Comparison of ENCODE assay signal across 28 mouse cellular contexts in genomic region chr7:96480351-96480983, GRCm38 (mm10).
DNase-seq lines count a peak whose midpoint lies in the region; ATAC-seq and TF ChIP-seq lines count a peak whose summit lies in the region.
"Had no signal": no experiment of that assay in that cellular context is flagged by ENCODE, and none has a peak within 500 bp of the region (broad histone marks: within the 10 kb centered on the region; RNA-seq: fewer than 3 reads in every experiment).

No protein-coding gene starts in this region.

- H3K36me3 ChIP-seq in hindbrain, embryonic 12.5 days = no peaks in the 10 kb centered on the region
- H3K36me3 ChIP-seq in hindbrain, embryonic 10.5 days = no peaks in the 10 kb centered on the region
- H3K36me3 ChIP-seq in neural tube, embryonic 14.5 days (ENCODE audit: control insufficient read depth, insufficient read depth, low read length) = no peaks in the 10 kb centered on the region
- no peaks in the 10 kb centered on the region for H3K36me3 ChIP-seq in hindbrain, postnatal 0 days (ENCODE audit: insufficient read depth, low read length)
- H3K36me3 ChIP-seq: embryonic facial prominence, embryonic 13.5 days; heart, embryonic 10.5 days; heart, embryonic 15.5 days; kidney, embryonic 15.5 days; liver, embryonic 12.5 days had no signal

- H3K4me2 ChIP-seq in hindbrain, embryonic 12.5 days (replicated peaks) = no peak overlapping the region
- H3K4me2 ChIP-seq in neural tube, embryonic 14.5 days (ENCODE audit: low read depth, low read length) = no peak overlapping the region
- H3K4me2 ChIP-seq in hindbrain, postnatal 0 days (ENCODE audit: low read depth, low read length) = no peak overlapping the region
- H3K4me2 ChIP-seq: embryonic facial prominence, embryonic 13.5 days; heart, embryonic 15.5 days; kidney, embryonic 15.5 days; liver, embryonic 12.5 days had no signal

- H3K9ac ChIP-seq in hindbrain, embryonic 12.5 days = no peak overlapping the region
- H3K9ac ChIP-seq in neural tube, embryonic 14.5 days (replicated peaks; ENCODE audit: low read depth, low read length) = no peak overlapping the region
- no peak overlapping the region for H3K9ac ChIP-seq in hindbrain, postnatal 0 days (replicated peaks; ENCODE audit: low read length)
- H3K9ac ChIP-seq: embryonic facial prominence, embryonic 13.5 days; heart, embryonic 15.5 days; kidney, embryonic 15.5 days; liver, embryonic 12.5 days; liver, postnatal 0 days had no signal

- no peaks in the 10 kb centered on the region for H3K27me3 ChIP-seq in hindbrain, embryonic 12.5 days
- no peaks in the 10 kb centered on the region for H3K27me3 ChIP-seq in hindbrain, embryonic 10.5 days (ENCODE audit: insufficient read depth, poor library complexity, severe bottlenecking)
- no peaks in the 10 kb centered on the region for H3K27me3 ChIP-seq in neural tube, embryonic 14.5 days (ENCODE audit: control insufficient read depth, insufficient read depth, low read length)
- H3K27me3 ChIP-seq in hindbrain, postnatal 0 days (ENCODE audit: insufficient read depth, low read length) = no peaks in the 10 kb centered on the region
- H3K27me3 ChIP-seq: CH12.LX; embryonic facial prominence, embryonic 13.5 days; heart, embryonic 15.5 days; kidney, embryonic 15.5 days; liver, embryonic 12.5 days had no signal

- 63% methylated on average over 9 of the region's 9 CpGs for WGBS in hindbrain, embryonic 12.5 days
- WGBS in hindbrain, embryonic 10.5 days = 85% methylated on average over 9 of the region's 9 CpGs
- 54% methylated on average over 9 of the region's 9 CpGs for WGBS in neural tube, embryonic 14.5 days
- WGBS in hindbrain, postnatal 0 days = 60% methylated on average over 9 of the region's 9 CpGs

- no peak for TF ChIP-seq CTCF in hindbrain, postnatal 0 days (IDR thresholded peaks at IDR 0.05; ENCODE audit: low read depth)

- H3K9me3 ChIP-seq in hindbrain, embryonic 12.5 days (replicated peaks) = no peaks in the 10 kb centered on the region
- H3K9me3 ChIP-seq in hindbrain, embryonic 10.5 days = no peaks in the 10 kb centered on the region
- no peaks in the 10 kb centered on the region for H3K9me3 ChIP-seq in neural tube, embryonic 14.5 days (ENCODE audit: control insufficient read depth, low read length)
- no peaks in the 10 kb centered on the region for H3K9me3 ChIP-seq in hindbrain, postnatal 0 days (ENCODE audit: low read length)
- H3K9me3 ChIP-seq: embryonic facial prominence, embryonic 13.5 days; heart, embryonic 10.5 days; heart, embryonic 15.5 days; kidney, embryonic 15.5 days; liver, embryonic 12.5 days had no signal

- peaks cover 9% of the 10 kb centered on the region for H3K4me1 ChIP-seq in hindbrain, embryonic 12.5 days
- peaks cover 16% of the 10 kb centered on the region for H3K4me1 ChIP-seq in hindbrain, embryonic 10.5 days (replicated peaks)
- H3K4me1 ChIP-seq in neural tube, embryonic 14.5 days (ENCODE audit: control insufficient read depth, insufficient read depth, low read length) = no peaks in the 10 kb centered on the region
- no peaks in the 10 kb centered on the region for H3K4me1 ChIP-seq in hindbrain, postnatal 0 days (ENCODE audit: insufficient read depth, low read length)
- H3K4me1 ChIP-seq: heart, embryonic 15.5 days; liver, embryonic 12.5 days had no signal

- ATAC-seq in hindbrain, embryonic 12.5 days (ENCODE audit: low FRiP score) = peak; percentile 43; the same call in 1 of the 2 replicates
- peak; percentile 65; the same call in 1 of the 2 replicates for ATAC-seq in neural tube, embryonic 14.5 days (ENCODE audit: low read depth)
- ATAC-seq in hindbrain, postnatal 0 days = peak; percentile 48
- ATAC-seq: inflammation-experienced regulatory T-cells, adult 6 months; liver, embryonic 12.5 days; liver, postnatal 0 days; midbrain, embryonic 16.5 days had no signal

- H3K27ac ChIP-seq in hindbrain, embryonic 12.5 days = no peak overlapping the region
- H3K27ac ChIP-seq in hindbrain, embryonic 10.5 days = no peak overlapping the region; the same call in 1 of the 2 replicates
- H3K27ac ChIP-seq in neural tube, embryonic 14.5 days (ENCODE audit: low read depth, low read length) = no peak overlapping the region
- no peak overlapping the region for H3K27ac ChIP-seq in hindbrain, postnatal 0 days
- H3K27ac ChIP-seq: embryonic facial prominence, embryonic 13.5 days; heart, embryonic 10.5 days; heart, embryonic 15.5 days; kidney, embryonic 15.5 days; left cerebral cortex, adult 2 months; liver, embryonic 12.5 days had no signal

- no peak overlapping the region for H3K4me3 ChIP-seq in hindbrain, embryonic 12.5 days
- H3K4me3 ChIP-seq in hindbrain, embryonic 10.5 days = no peak overlapping the region
- H3K4me3 ChIP-seq in neural tube, embryonic 14.5 days (ENCODE audit: low read depth, low read length) = no peak overlapping the region
- H3K4me3 ChIP-seq in hindbrain, postnatal 0 days (ENCODE audit: low read length) = no peak overlapping the region
- H3K4me3 ChIP-seq: embryonic facial prominence, embryonic 13.5 days; heart, embryonic 10.5 days; heart, embryonic 15.5 days; kidney, embryonic 15.5 days; left cerebral cortex, adult 2 months; liver, embryonic 12.5 days; myocyte had no signal

- DNase-seq in cerebellum, postnatal 10 days = peak; percentile 34 to 59
- no peak for DNase-seq in cerebellum, adult 18-20 months
- no peak for DNase-seq in hindbrain, embryonic 10.5 days (ENCODE audit: low spot score)
- DNase-seq in neural tube, embryonic 10.5 days (ENCODE audit: extremely low spot score, low spot score) = no peak
- peak; percentile 21 for DNase-seq in hindbrain, postnatal 0 days (ENCODE audit: low spot score)
- no peak for DNase-seq in adrenal gland, postnatal 36 days
- DNase-seq: adrenal gland, adult 8-10 months; cerebellum, adult 11 months; cerebellum, adult 9-11 months; gastrocnemius, postnatal 14 days; kidney, adult 11 months; kidney, postnatal 25 days; liver, postnatal 0 days; lung, postnatal 4 days; right cerebral cortex, postnatal 25 days; thymus, postnatal 25 days had no signal

Comparison
In these comparisons a context has a peak if more than half of its experiments do, and no peak if none do; other contexts are left out.
1. DNase-seq: peak in cerebellum, postnatal 10 days (2 of 2) and hindbrain, postnatal 0 days (single experiment); none in cerebellum, adult 18-20 months (0 of 2), hindbrain, embryonic 10.5 days (single experiment), neural tube, embryonic 10.5 days (single experiment) and adrenal gland, postnatal 36 days (0 of 2).
2. Peak in every context shown above with its lines, with median percentiles within 50 percentile points of each other: ATAC-seq.